Mouse (Mus musculus): ENCODE results near the gene Oit1. TPM values are rescaled to one million over a fixed set of nuclear protein-coding genes. Genes with fewer than 3 reads are reported as not detected.

Gene Oit1
- polyA plus RNA-seq, 1 experiment = not detected

GRCm38 (mm10) chr14:8332314-8333252, 46.0 kb downstream of the Oit1 start:
- TF ChIP-seq EP300 (IDR thresholded peaks at IDR 0.05; ENCODE audit: insufficient read depth, low read depth, low read length) (no peak), CTCF (IDR thresholded peaks at IDR 0.05; ENCODE audit: low read depth, low read length) (no peak), POLR2A (IDR thresholded peaks at IDR 0.05; ENCODE audit: insufficient read depth, low read length) (no peak)
- H3K9me3 ChIP-seq (replicated peaks; ENCODE audit: control insufficient read depth, insufficient read depth, low read length, poor library complexity, severe bottlenecking) = no peaks in the 10 kb centered on the region
- H3K27me3 ChIP-seq (ENCODE audit: control insufficient read depth, insufficient read depth, low read length, poor library complexity, severe bottlenecking) = no peaks in the 10 kb centered on the region
- no peak overlapping the region for H3K27ac ChIP-seq (ENCODE audit: insufficient read depth, low read length)
- H3K4me3 ChIP-seq (ENCODE audit: low read depth, low read length) = no peak overlapping the region
- H3K9ac ChIP-seq (ENCODE audit: low read depth, poor library complexity, severe bottlenecking) = no peak overlapping the region
- H3K36me3 ChIP-seq (ENCODE audit: control insufficient read depth, insufficient read depth, low read length, poor library complexity, severe bottlenecking) = no peaks in the 10 kb centered on the region
- no peaks in the 10 kb centered on the region for H3K4me1 ChIP-seq (ENCODE audit: control insufficient read depth, insufficient read depth, low read length)

GRCm38 (mm10) chr14:8331307-8331905, 47.1 kb downstream of the Oit1 start:
- Histone ChIP-seq H3K4me3 (ENCODE audit: low read depth, low read length) (no peak overlapping the region), H3K27me3 (ENCODE audit: control insufficient read depth, insufficient read depth, low read length, poor library complexity, severe bottlenecking) (no peaks in the 10 kb centered on the region), H3K9me3 (replicated peaks; ENCODE audit: control insufficient read depth, insufficient read depth, low read length, poor library complexity, severe bottlenecking) (no peaks in the 10 kb centered on the region), H3K9ac (ENCODE audit: low read depth, poor library complexity, severe bottlenecking) (no peak overlapping the region), H3K4me1 (ENCODE audit: control insufficient read depth, insufficient read depth, low read length) (no peaks in the 10 kb centered on the region), H3K36me3 (ENCODE audit: control insufficient read depth, insufficient read depth, low read length, poor library complexity, severe bottlenecking) (no peaks in the 10 kb centered on the region), H3K27ac (ENCODE audit: insufficient read depth, low read length) (no peak overlapping the region)
- TF ChIP-seq EP300 (IDR thresholded peaks at IDR 0.05; ENCODE audit: insufficient read depth, low read depth, low read length) (no peak), CTCF (IDR thresholded peaks at IDR 0.05; ENCODE audit: low read depth, low read length) (no peak), POLR2A (IDR thresholded peaks at IDR 0.05; ENCODE audit: insufficient read depth, low read length) (no peak)

GRCm38 (mm10) chr14:8330390-8330789, 48.2 kb downstream of the Oit1 start:
- Histone ChIP-seq H3K9me3 (replicated peaks; ENCODE audit: control insufficient read depth, insufficient read depth, low read length, poor library complexity, severe bottlenecking) (no peaks in the 10 kb centered on the region), H3K4me3 (ENCODE audit: low read depth, low read length) (no peak overlapping the region), H3K4me1 (ENCODE audit: control insufficient read depth, insufficient read depth, low read length) (no peaks in the 10 kb centered on the region), H3K27ac (ENCODE audit: insufficient read depth, low read length) (no peak overlapping the region), H3K9ac (ENCODE audit: low read depth, poor library complexity, severe bottlenecking) (no peak overlapping the region), H3K27me3 (ENCODE audit: control insufficient read depth, insufficient read depth, low read length, poor library complexity, severe bottlenecking) (no peaks in the 10 kb centered on the region), H3K36me3 (ENCODE audit: control insufficient read depth, insufficient read depth, low read length, poor library complexity, severe bottlenecking) (no peaks in the 10 kb centered on the region)
- TF ChIP-seq CTCF (IDR thresholded peaks at IDR 0.05; ENCODE audit: low read depth, low read length) (no peak), EP300 (IDR thresholded peaks at IDR 0.05; ENCODE audit: insufficient read depth, low read depth, low read length) (no peak), POLR2A (IDR thresholded peaks at IDR 0.05; ENCODE audit: insufficient read depth, low read length) (no peak)

GRCm38 (mm10) chr14:8329552-8329951, 49.0 kb downstream of the Oit1 start:
- no peak overlapping the region for H3K4me3 ChIP-seq (ENCODE audit: low read depth, low read length)
- TF ChIP-seq CTCF (IDR thresholded peaks at IDR 0.05; ENCODE audit: low read depth, low read length) (no peak), EP300 (IDR thresholded peaks at IDR 0.05; ENCODE audit: insufficient read depth, low read depth, low read length) (no peak)
- no peaks in the 10 kb centered on the region for H3K9me3 ChIP-seq (replicated peaks; ENCODE audit: control insufficient read depth, insufficient read depth, low read length, poor library complexity, severe bottlenecking)
- no peaks in the 10 kb centered on the region for H3K27me3 ChIP-seq (ENCODE audit: control insufficient read depth, insufficient read depth, low read length, poor library complexity, severe bottlenecking)
- H3K27ac ChIP-seq (ENCODE audit: insufficient read depth, low read length) = no peak overlapping the region
- no peak overlapping the region for H3K9ac ChIP-seq (ENCODE audit: low read depth, poor library complexity, severe bottlenecking)
- no peaks in the 10 kb centered on the region for H3K36me3 ChIP-seq (ENCODE audit: control insufficient read depth, insufficient read depth, low read length, poor library complexity, severe bottlenecking)
- H3K4me1 ChIP-seq (ENCODE audit: control insufficient read depth, insufficient read depth, low read length) = no peaks in the 10 kb centered on the region

GRCm38 (mm10) chr14:8327371-8327770, 51.2 kb downstream of the Oit1 start:
- no peak overlapping the region for H3K27ac ChIP-seq (ENCODE audit: insufficient read depth, low read length)
- H3K36me3 ChIP-seq (ENCODE audit: control insufficient read depth, insufficient read depth, low read length, poor library complexity, severe bottlenecking) = no peaks in the 10 kb centered on the region
- no peaks in the 10 kb centered on the region for H3K27me3 ChIP-seq (ENCODE audit: control insufficient read depth, insufficient read depth, low read length, poor library complexity, severe bottlenecking)
- H3K9ac ChIP-seq (ENCODE audit: low read depth, poor library complexity, severe bottlenecking) = no peak overlapping the region
- H3K9me3 ChIP-seq (replicated peaks; ENCODE audit: control insufficient read depth, insufficient read depth, low read length, poor library complexity, severe bottlenecking) = no peaks in the 10 kb centered on the region
- no peak overlapping the region for H3K4me3 ChIP-seq (ENCODE audit: low read depth, low read length)
- H3K4me1 ChIP-seq (ENCODE audit: control insufficient read depth, insufficient read depth, low read length) = no peaks in the 10 kb centered on the region
- no peak for TF ChIP-seq EP300 (IDR thresholded peaks at IDR 0.05; ENCODE audit: insufficient read depth, low read depth, low read length)
- no peak for TF ChIP-seq CTCF (IDR thresholded peaks at IDR 0.05; ENCODE audit: low read depth, low read length)
- no peak for TF ChIP-seq POLR2A (IDR thresholded peaks at IDR 0.05; ENCODE audit: insufficient read depth, low read length)

GRCm38 (mm10) chr14:8326961-8327360, 51.6 kb downstream of the Oit1 start:
- Histone ChIP-seq H3K4me1 (ENCODE audit: control insufficient read depth, insufficient read depth, low read length) (no peaks in the 10 kb centered on the region), H3K27me3 (ENCODE audit: control insufficient read depth, insufficient read depth, low read length, poor library complexity, severe bottlenecking) (no peaks in the 10 kb centered on the region), H3K9ac (ENCODE audit: low read depth, poor library complexity, severe bottlenecking) (no peak overlapping the region), H3K36me3 (ENCODE audit: control insufficient read depth, insufficient read depth, low read length, poor library complexity, severe bottlenecking) (no peaks in the 10 kb centered on the region), H3K4me3 (ENCODE audit: low read depth, low read length) (no peak overlapping the region), H3K27ac (ENCODE audit: insufficient read depth, low read length) (no peak overlapping the region), H3K9me3 (replicated peaks; ENCODE audit: control insufficient read depth, insufficient read depth, low read length, poor library complexity, severe bottlenecking) (no peaks in the 10 kb centered on the region)
- TF ChIP-seq EP300 (IDR thresholded peaks at IDR 0.05; ENCODE audit: insufficient read depth, low read depth, low read length) = no peak
- no peak for TF ChIP-seq POLR2A (IDR thresholded peaks at IDR 0.05; ENCODE audit: insufficient read depth, low read length)
- no peak for TF ChIP-seq CTCF (IDR thresholded peaks at IDR 0.05; ENCODE audit: low read depth, low read length)
